Mouse (Mus musculus) neural tube, embryonic 10.5 days (tissue): ENCODE data around the gene Ptpru.
"Not testable (repeated sequence)": the region's sequence is repeated elsewhere in the genome, so short reads cannot be mapped to it uniquely, and the experiment has no call there.

Source experiments
- DNase-seq: peaks from one replicate; pipeline ENCODE4 v3.0.0-alpha.2; 2017; ENCODE audit warnings: low spot score; ENCODE audit errors: extremely low spot score

The Ptpru gene

DNA sequence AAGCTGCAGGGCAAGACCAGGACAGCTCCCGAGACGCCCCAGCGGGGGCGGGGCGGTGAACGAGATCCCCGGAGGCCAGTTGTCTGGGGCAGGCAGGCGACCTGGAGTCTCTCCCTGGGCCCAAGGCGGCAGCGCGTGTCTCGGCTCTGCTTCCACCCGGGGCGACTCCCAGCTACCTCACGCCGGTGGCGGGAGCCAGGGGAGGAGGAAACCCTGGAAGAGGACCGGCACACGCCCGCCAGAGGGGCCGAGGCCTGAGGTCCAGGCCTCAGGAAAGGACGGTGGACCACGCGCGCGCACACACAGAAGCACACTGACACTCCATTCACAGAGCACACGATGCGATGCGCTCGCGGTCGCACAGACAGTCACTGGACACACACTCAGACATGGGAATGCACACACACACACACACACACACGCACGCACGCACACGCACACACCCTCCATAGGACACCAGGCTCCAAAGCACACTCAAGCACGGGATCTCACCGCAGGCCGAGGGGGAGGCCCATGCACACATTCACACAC, 1.7 kb downstream of the Ptpru start:
- peak; percentile 69 for DNase-seq

DNA sequence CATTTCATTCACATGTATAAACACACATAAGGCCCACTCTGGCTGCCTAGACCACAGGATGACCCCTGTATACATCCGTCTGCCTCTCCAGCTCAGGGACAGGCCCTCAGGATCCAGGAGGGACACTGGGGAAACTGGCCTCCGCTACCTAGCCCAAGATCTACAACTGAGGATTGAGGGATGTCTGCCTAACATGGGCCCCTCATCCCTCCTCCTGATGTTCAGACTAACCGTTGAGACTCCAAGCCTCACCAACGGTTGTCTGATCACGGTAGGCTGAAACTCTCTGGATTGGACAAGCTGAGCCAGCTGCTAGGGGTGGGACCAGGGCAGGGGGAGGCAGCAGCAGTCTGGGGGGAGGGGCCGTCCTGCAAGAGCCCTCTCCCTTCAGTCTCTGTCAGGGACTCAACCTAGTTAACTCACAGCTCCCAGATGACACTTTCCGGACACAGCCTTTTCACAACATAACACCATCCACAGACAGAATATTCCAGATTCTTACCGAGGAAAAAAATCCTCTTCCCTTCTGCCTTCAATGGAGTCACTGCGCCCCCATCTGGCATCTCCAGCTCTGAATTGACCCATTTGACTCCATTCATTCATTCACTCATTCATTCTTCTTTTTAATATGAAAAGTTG, 4.0 kb downstream of the Ptpru start:
- DNase-seq = no peak

DNA sequence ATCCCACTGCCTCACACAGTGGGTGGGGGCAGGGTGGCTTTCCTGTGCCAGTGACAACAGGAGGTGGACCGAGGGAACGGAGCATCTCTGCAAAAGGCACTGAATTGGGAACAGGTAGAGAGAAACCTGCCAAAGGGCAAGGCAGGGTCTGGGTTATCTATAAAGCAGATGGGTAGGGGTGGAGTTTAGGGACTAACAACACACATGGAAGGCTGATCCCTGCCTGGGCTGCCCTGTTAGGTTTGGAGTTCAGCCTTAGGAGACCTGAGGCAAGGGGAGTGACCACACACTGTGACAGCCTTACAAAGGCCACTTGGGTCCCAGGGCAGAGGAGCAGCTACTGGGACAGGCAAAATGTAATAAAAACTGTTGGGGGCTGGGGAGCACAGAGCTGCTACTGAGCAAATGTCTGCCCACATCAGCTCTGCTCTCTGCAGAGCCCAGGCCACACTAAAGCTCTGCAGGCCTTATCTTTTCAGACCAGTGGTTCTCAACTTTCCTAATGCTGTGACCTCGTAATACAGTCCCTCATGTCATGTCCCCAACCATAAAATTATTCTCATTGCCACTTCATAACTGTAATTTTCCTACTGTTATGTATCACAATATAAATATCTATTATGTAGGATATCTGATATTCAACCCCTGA, 5.2 kb downstream of the Ptpru start:
- DNase-seq = no peak

DNA sequence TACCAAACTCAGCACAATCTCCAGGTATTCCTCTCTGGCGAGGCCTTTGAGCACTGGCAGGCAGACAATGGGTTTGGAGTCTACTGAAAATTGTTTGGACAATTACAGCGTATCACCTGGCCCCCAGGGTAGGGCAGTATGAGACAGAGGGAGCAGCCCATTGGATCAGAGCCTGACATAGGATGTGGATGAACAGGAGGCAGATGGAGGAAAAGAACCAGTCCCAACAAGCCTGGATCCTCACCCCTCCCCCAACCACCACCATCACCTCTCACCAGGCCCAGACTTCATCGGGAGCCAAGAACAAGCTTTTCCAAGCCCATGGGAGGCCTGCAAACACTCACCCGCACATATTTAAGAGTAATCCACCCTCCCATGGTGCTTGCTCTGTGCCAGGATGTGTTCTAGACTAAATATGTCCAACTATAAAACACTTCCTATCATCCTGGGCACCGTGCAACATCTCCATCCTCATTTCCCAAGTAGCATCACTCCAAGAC, 6.5 kb downstream of the Ptpru start:
- DNase-seq = no peak

DNA sequence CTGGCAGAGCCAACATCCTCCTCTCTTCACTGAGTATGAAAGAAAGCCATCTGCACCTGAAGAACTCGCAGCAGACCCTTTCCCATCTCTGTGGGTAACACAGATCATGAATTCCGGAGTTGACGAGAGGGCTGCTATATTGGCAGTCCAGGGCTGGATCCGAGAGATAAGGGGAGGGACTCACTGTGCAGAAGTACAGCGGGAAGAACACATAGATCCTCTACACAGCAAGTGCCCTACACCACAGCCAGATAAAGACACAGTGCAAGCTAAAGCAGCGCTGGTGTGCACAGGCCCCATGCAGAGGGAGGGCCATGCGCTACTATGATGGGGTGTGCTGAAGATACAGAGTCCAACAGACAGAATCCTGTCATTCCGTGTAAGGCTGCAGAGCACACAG, 9.0 kb downstream of the Ptpru start:
- DNase-seq = no peak

DNA sequence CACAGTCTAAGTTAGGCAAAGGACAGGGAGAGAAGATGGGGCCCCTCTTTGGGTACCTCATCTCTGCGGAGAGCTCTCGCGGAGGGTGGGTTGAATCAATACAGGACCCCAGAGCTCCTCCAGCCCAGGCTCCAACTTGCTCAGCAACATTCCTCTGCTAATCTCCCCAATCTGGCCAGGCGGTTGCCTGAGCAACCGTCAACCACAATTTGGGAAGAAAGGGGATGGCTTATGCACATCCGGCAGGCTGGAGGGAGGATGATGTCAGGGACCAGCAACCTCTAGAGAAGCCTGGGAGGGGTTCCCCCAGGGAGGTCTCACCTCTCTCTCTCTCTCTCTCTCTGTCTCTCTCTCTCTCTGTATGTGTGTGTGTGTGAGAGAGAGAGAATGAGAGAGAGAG, 11.2 kb downstream of the Ptpru start:
- no peak for DNase-seq

DNA sequence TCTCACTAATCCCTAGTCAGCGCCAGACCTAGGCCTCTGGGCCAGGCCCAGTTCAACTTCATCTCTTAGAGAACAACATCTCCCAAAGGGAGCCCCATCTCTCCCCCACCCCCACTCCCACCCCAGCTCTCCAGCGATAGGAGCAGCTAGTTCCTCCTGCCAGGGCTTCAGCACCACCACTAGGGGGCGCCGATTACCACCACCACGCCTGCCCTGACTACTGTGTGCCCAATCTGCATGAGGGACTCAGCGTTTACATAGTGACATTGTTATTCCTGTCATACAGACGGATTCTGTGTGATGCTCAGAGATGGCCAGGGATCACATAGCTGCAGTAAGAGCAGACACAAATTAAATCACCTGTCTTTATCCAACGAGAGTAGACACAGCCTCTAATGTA, 12.3 kb downstream of the Ptpru start:
- no peak for DNase-seq

DNA sequence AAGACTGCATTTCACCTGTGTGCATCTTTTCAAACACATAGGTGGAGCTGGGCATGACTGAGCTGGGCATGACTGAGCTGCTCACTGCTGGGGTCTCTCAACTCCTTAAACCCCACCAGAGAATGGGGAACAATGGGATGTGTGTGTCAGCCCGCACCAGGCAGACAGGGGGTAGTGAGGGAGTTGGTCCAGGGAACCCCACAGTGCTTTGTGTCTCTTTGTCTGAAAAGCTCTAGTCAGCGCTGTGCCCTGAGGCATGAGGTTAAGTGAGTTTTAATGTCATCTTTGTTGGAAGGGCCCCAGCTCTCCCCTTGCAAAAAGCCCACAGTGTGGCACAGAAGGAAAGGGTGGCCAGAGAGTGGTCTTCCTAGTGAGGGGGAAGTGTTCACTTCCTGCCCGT, 13.1 kb downstream of the Ptpru start:
- DNase-seq = no peak

DNA sequence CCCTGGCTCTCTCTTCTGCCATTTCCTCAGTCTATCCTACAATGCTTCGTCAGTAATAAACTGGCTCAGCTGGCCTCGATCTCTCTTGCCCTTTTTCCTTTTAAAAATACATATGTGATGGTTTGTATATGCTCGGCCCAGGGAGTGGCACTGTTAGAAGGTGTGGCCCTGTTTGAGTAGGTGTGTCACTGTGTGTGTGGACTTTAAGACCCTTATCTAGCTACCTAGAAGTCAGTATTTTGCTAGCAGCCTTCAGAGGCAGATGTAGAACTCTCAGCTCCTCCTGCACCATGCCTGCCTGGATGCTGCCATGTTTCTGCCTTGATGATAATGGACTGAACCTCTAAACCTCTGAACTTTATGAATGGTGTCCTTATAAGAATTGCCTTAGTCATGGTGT, 15.5 kb downstream of the Ptpru start:
- DNase-seq = no peak

DNA sequence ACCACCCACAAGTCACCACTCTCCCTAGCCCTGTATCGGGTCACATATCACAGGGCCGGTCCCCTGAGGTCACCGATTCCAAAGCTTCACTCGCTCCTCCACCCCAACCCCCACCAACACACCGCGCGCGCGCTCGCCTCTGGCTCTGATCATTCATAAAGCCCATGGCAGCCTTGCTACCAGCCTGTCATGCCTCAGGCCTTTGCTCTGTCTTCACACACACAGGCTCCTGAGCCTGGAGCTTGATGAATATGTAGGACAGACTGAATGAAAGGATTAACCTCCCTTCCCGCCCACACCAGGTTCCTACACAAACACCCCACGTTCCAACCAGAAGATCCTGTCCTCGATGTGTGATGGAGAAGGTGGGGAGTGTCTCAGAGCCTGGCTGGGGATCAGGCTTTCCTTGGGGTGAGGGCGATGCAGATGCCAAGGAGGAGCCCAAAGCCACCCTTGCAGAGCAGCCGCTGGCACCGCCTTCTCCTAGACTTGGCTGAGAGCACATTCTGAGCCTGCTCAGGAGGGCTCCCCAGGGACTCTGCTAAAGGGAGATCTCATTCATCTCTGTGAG, 16.8 kb downstream of the Ptpru start:
- no peak for DNase-seq

DNA sequence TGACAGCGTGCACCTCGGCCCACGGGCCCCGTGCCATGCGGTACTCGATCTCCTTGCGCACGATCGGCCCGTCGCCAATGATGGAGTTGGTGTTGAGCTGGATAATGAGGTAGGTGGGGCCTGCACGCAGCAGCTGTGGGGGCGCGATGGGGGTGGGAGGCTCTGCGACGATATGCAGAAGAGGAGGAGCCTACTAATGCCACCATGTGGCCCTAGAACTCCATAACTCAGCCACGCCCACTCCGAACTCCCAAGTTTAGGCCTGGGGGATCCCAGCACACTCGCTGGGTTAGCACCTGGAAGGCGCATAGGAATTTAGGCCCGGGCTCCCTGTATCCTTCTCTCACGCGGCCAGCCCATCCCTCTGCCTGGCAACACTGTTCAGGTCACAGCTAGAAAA, 19.2 kb downstream of the Ptpru start:
- DNase-seq = no peak

DNA sequence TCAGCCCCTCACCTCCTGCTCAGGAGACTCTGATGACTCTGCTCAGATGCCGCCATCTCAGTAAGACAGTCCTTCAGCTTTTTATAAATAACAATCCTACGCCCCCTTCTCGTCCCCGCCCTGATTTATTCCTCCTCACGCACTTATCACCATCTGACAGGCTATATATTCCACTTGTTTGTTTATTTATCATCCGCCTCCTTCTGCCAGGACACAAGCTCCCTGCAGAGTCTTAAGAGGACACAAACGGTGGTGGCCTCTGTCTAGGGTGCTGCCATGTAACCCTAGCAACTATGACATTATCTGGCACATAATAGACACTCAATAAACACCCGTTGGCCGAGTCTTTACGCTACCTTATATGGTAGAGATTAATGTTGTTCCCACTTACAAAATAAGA, 22.3 kb downstream of the Ptpru start:
- DNase-seq = no peak

DNA sequence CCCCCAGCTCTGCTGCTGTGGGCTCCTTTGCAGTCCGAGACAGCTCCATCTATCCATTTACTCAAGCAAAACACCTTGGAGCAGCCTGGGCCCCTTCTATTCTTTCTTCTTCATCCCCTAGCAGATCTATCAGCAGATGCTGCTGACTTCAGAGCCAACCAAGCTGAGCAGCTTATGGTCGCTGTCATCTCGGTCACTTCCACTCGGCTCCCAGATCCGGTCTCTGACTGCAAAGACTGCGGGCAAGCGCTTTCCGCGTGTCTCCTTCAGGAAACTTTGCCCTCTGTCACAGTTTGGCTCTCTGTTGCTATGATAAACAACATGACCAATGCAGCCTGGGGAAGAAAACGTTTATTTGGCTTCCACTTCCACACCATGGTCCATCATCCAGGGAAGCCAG, 23.2 kb downstream of the Ptpru start:
- DNase-seq = no peak

DNA sequence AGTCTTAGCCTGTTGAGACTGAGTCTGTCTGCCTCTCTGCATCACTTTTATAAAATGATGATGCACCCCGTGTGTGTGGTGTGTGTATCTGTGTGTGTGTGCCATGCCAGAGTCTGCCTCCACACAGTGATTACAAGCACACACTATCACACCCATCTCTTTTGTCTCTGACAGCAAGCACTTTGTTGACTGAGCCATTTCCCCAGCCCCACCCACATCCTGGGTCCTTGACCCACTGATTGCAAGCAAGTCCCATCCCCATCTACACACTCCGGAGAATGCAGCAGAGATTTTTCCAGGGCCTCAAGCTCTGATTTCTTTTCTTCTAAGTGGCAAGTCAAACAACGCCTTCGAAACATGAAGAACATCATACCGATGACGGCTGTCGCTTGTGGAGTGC, 24.3 kb downstream of the Ptpru start:
- DNase-seq = no peak

DNA sequence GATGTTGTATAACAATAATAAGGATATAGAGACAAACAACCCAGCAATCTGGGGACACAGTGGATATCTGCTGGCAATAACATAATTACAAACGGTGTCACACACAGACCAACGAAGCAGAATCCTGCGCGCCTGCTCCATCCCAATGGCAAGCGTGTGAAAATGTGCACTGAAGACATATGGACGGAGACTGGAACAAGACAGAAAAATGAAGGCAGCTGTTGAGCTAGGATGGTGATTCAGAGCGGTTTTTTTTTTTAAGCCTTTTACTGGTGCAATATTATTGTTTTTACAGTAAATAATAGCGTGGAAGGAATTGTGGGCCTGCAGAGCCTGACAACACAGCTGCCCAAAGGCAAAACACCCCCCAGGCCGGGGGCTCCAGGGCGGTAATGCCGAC, 25.6 kb downstream of the Ptpru start:
- no peak for DNase-seq

DNA sequence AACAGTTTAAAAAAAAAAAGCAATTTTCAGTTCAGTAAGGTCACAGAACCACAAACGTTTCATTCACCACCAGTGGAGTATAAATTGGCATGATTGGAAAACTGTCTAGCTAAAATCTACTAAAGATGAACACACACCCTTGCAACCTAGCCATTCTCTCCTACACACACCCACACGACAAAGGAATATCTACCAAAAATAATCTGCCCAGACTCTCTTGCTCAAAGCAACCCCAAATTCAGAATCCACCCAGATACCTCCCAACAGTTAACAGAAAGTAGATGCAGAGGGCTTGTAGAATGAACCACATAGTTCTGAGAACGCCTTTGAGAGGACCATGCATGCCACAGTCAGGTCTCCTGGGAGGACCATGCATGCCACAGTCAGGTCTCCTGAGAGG, 32.8 kb downstream of the Ptpru start:
- DNase-seq = no peak

DNA sequence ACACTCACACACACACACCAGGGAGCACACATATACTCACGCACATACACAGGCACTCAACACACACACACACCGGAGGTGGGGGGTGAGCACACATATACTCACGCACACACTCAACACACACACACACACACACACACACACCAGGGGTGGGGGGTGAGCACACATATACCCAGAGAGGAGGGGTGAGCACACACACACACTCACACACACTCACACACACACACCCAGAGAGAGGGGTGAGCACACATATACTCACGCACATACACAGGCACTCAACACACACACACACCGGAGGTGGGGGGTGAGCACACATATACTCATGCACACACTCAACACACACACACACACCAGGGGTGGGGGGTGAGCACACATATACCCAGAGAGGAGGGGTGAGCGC, 33.4 kb downstream of the Ptpru start:
- not testable (repeated sequence) for DNase-seq

DNA sequence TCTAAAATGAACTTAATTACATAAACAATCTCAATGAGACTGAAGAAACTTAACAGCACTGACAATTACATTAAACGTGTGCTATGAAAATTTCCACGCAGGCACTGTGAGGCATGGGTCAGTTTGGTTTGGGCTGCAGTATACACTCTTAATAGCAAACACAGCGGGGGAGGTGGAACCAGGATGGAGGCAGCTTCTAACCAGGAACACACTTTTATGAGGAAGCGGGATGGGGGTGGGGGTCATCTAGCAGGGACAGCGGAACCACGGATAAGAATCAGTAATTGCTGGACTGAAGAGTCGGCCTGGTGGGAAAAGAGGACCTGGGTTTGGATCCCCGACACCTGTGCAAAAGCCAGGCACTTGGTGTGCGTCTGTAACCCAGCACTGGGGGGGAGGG, 34.2 kb downstream of the Ptpru start:
- no peak for DNase-seq

DNA sequence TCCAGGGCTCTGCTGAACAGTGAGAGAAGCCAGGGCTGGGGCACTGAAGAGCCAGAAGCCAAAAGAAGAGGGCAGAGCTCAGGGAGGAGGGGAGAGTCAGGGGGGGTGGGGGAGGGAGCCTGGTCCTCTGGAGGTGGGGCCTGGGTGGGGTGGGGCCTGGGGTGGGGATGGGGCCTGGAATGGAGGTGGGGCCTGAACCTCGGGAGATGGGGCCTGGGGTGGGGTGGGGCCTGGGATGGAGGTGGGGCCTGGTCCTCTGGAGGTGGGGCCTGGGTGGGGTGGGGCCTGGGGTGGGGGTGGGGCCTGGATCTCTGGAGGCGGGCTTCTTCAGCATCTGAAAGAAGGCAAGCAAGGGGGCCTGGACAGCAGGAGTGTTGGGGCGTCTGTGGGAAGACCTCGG, 39.1 kb downstream of the Ptpru start:
- DNase-seq = no peak

DNA sequence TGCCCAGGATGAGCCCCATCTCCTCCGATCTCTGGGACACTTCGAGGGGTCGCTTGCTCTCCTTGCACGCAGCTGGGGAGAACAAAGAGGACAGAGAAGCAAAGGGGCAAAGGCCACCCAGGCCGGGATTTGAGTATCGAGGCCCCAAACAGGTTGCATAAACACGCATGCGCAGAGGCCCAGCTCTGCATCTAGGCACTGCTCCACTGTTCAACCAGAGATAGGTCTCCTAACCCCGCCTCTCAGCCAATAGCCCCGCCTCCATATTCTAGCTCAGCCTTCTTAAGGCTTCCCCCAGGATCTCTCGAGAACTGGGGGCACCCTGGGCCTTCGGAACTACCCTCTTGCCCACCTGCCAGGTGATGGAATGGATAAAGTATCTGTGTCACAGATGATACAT, 40.2 kb downstream of the Ptpru start:
- DNase-seq = no peak

DNA sequence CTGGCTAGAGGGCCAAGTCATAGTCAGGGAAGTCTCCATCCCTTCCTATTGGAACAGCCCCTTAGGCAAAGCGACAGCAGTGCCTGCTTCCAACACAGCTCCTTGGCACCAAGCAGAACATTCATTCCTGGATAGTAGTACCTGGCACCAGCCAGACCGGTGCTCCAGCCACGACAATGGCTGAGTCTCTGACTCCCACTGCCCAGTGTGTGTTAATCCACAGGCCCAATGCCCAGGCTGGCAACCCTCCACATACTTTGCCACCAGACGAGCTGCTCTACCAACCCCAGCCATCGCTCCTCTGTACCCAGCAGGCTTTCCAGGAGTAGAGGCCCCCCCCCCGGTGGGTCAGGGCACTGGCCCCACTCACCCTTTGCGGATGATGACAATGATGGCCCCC, 40.6 kb downstream of the Ptpru start:
- DNase-seq = no peak

DNA sequence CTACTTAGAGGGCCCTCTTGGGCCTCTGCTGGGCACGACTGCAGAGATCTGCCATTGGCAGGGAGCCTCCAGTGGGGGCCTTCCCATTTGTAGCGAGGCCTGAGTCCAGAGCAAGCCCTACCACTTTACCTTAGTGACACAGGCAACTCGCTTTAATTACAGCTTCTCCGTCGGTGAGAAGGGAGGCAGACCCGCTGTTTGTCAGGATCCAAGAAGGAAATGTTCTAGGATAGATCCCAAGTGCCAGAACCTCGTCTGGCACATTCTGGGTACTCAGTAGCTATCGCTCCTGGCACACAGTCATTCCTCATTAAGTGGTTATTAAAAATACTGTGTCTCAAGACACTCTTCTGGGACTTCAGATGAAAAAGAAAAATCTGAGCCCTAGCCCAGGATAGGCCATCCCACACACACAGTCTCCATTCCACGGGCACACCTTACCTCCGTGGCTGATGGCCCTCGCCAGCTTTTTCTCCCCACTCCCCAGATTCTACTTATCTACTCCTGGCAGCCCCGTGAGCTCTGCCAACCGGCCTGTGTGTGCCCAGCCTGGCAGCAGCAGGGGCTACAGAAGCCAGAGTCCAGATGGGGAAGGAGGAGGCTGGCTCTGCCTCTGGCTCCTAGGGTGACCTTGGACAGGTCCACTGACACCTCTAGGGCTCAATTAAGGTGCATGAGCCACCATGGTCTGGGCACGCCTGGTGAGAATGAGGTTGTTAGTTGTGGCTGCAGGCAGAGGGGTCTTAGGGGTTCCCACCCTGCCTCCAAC, 41.6 kb downstream of the Ptpru start:
- DNase-seq = no peak
